Mouse (Mus musculus): ENCODE results near the gene Plscr3. TPM values are rescaled to one million over a fixed set of nuclear protein-coding genes. Genes with fewer than 3 reads are reported as not detected.

The Plscr3 gene
- total and polyA plus RNA-seq, 3 experiments = 9.3 to 54.2 (median 26.2) TPM

- no peaks in the 10 kb centered on the region for H3K9me3 ChIP-seq (replicated peaks)
- peak; percentile 56; the same call in 1 of the 2 replicates for ATAC-seq (ENCODE audit: extremely low read depth, insufficient number of reproducible peaks, low FRiP score, poor library complexity, severe bottlenecking)
- no peaks in the 10 kb centered on the region for H3K27me3 ChIP-seq (ENCODE audit: insufficient read depth, low read length)
- H3K36me3 ChIP-seq (replicated peaks) = peaks cover 41% of the 10 kb centered on the region
- no peak for TF ChIP-seq POLR2AphosphoS5 (IDR thresholded peaks at IDR 0.05; ENCODE audit: insufficient replicate concordance, low read depth, low read length)
- TF ChIP-seq GATA2 (IDR thresholded peaks at IDR 0.05; ENCODE audit: borderline replicate concordance, low read depth, low read length) = no peak
- TF ChIP-seq GATA1 (IDR thresholded peaks at IDR 0.05; ENCODE audit: borderline replicate concordance, low read length) = no peak
- TF ChIP-seq CTCF (IDR thresholded peaks at IDR 0.05; ENCODE audit: low read depth, low read length) = no peak
- TF ChIP-seq TAL1 (conservative IDR thresholded peaks at IDR 0.05; ENCODE audit: low read depth, low read length) = no peak
- peak; percentile 92 for DNase-seq (ENCODE audit: low spot score)
- H3K4me1 ChIP-seq (ENCODE audit: insufficient read depth, low read depth, low read length) = peaks cover 60% of the 10 kb centered on the region
- H3K4me3 ChIP-seq (ENCODE audit: low read depth, low read length) = peak overlapping the region; percentile 97
Measured at GRCm38 (mm10) chr11:69901406-69901846, 55.2 kb downstream of the Plscr3 start.

Other genes starting within 250 kb of the Plscr3 start
Only the 20 nearest of the 43 such genes appear.
- 192 and 251 TPM in 2 replicates for gene Polr2a, start 87.7 kb upstream of the Plscr3 start, total RNA-seq (2014; fragmentation: Nextera tagmentation)
- 21.3 and 26.2 TPM in 2 replicates for gene Polr2a, start 87.7 kb upstream of the Plscr3 start, total RNA-seq (2017)
- 116 and 119 TPM in 2 replicates for gene Polr2a, start 87.7 kb upstream of the Plscr3 start, polyA plus RNA-seq (2012)
- gene Slc35g3, start 84.4 kb upstream of the Plscr3 start, total RNA-seq (2014; fragmentation: Nextera tagmentation) = 1.1 TPM in 1 of 2 replicates, not detected in the other
- 0.27 TPM in 1 of 2 replicates, not detected in the other for gene Slc35g3, start 84.4 kb upstream of the Plscr3 start, total RNA-seq (2017)
- gene Slc35g3, start 84.4 kb upstream of the Plscr3 start, polyA plus RNA-seq (2012) = 0.18 TPM in 2 replicates
- gene Zbtb4, start 80.5 kb upstream of the Plscr3 start, total RNA-seq (2014; fragmentation: Nextera tagmentation) = 18.4 and 19.0 TPM in 2 replicates
- gene Zbtb4, start 80.5 kb upstream of the Plscr3 start, total RNA-seq (2017) = 5.6 and 8.6 TPM in 2 replicates
- gene Zbtb4, start 80.5 kb upstream of the Plscr3 start, polyA plus RNA-seq (2012) = 13.0 and 13.4 TPM in 2 replicates
- 2.3 and 2.8 TPM in 2 replicates for gene Chrnb1, start 50.4 kb upstream of the Plscr3 start, total RNA-seq (2014; fragmentation: Nextera tagmentation)
- 1.1 and 1.2 TPM in 2 replicates for gene Chrnb1, start 50.4 kb upstream of the Plscr3 start, total RNA-seq (2017)
- gene Chrnb1, start 50.4 kb upstream of the Plscr3 start, polyA plus RNA-seq (2012) = 0.39 and 0.50 TPM in 2 replicates
- gene Fgf11, start 44.5 kb upstream of the Plscr3 start, total RNA-seq (2014; fragmentation: Nextera tagmentation) = 24.9 and 28.9 TPM in 2 replicates
- 3.6 and 4.2 TPM in 2 replicates for gene Fgf11, start 44.5 kb upstream of the Plscr3 start, total RNA-seq (2017)
- 7.7 and 8.6 TPM in 2 replicates for gene Fgf11, start 44.5 kb upstream of the Plscr3 start, polyA plus RNA-seq (2012)
- gene Tmem102, start 40.8 kb upstream of the Plscr3 start, total RNA-seq (2014; fragmentation: Nextera tagmentation) = not detected in 2 replicates
- gene Tmem102, start 40.8 kb upstream of the Plscr3 start, total RNA-seq (2017) = not detected in 2 replicates
- not detected in 2 replicates for gene Tmem102, start 40.8 kb upstream of the Plscr3 start, polyA plus RNA-seq (2012)
- not detected in 2 replicates for gene Gm39566, start 31.1 kb upstream of the Plscr3 start, total RNA-seq (2014; fragmentation: Nextera tagmentation)
- 0.05 and 0.06 TPM in 2 replicates for gene Gm39566, start 31.1 kb upstream of the Plscr3 start, total RNA-seq (2017)
- gene Gm39566, start 31.1 kb upstream of the Plscr3 start, polyA plus RNA-seq (2012) = not detected in 2 replicates
- gene Spem2, start 27.9 kb upstream of the Plscr3 start, total RNA-seq (2014; fragmentation: Nextera tagmentation) = not detected in 2 replicates
- gene Spem2, start 27.9 kb upstream of the Plscr3 start, total RNA-seq (2017) = not detected in 2 replicates
- gene Spem2, start 27.9 kb upstream of the Plscr3 start, polyA plus RNA-seq (2012) = not detected in 2 replicates
- gene Spem1, start 24.2 kb upstream of the Plscr3 start, total RNA-seq (2014; fragmentation: Nextera tagmentation) = not detected in 2 replicates
- 0.11 TPM in 1 of 2 replicates, not detected in the other for gene Spem1, start 24.2 kb upstream of the Plscr3 start, total RNA-seq (2017)
- gene Spem1, start 24.2 kb upstream of the Plscr3 start, polyA plus RNA-seq (2012) = not detected in 2 replicates
- gene Nlgn2, start 8.6 kb upstream of the Plscr3 start, total RNA-seq (2014; fragmentation: Nextera tagmentation) = 3.0 and 6.8 TPM in 2 replicates
- 0.93 and 1.5 TPM in 2 replicates for gene Nlgn2, start 8.6 kb upstream of the Plscr3 start, total RNA-seq (2017)
- 3.1 and 3.5 TPM in 2 replicates for gene Nlgn2, start 8.6 kb upstream of the Plscr3 start, polyA plus RNA-seq (2012)
- gene Tmem256, start 7.9 kb upstream of the Plscr3 start, total RNA-seq (2014; fragmentation: Nextera tagmentation) = 116 and 202 TPM in 2 replicates
- 409 and 434 TPM in 2 replicates for gene Tmem256, start 7.9 kb upstream of the Plscr3 start, total RNA-seq (2017)
- gene Tmem256, start 7.9 kb upstream of the Plscr3 start, polyA plus RNA-seq (2012) = 513 and 777 TPM in 2 replicates
- 4.3 and 9.0 TPM in 2 replicates for gene Tnk1, start 12.4 kb downstream of the Plscr3 start, total RNA-seq (2014; fragmentation: Nextera tagmentation)
- 0.82 and 1.5 TPM in 2 replicates for gene Tnk1, start 12.4 kb downstream of the Plscr3 start, total RNA-seq (2017)
- gene Tnk1, start 12.4 kb downstream of the Plscr3 start, polyA plus RNA-seq (2012) = 0.47 and 0.95 TPM in 2 replicates
- not detected in 2 replicates for gene Tmem95, start 31.6 kb downstream of the Plscr3 start, total RNA-seq (2014; fragmentation: Nextera tagmentation)
- gene Tmem95, start 31.6 kb downstream of the Plscr3 start, total RNA-seq (2017) = not detected in 2 replicates
- gene Tmem95, start 31.6 kb downstream of the Plscr3 start, polyA plus RNA-seq (2012) = not detected in 2 replicates
- gene Kctd11, start 35.0 kb downstream of the Plscr3 start, total RNA-seq (2014; fragmentation: Nextera tagmentation) = 0.90 TPM in 1 of 2 replicates, not detected in the other
- gene Kctd11, start 35.0 kb downstream of the Plscr3 start, total RNA-seq (2017) = 0.52 and 0.55 TPM in 2 replicates
- 0.34 and 0.39 TPM in 2 replicates for gene Kctd11, start 35.0 kb downstream of the Plscr3 start, polyA plus RNA-seq (2012)
- gene Acap1, start 49.2 kb downstream of the Plscr3 start, total RNA-seq (2014; fragmentation: Nextera tagmentation) = 94.6 and 98.7 TPM in 2 replicates
- gene Acap1, start 49.2 kb downstream of the Plscr3 start, total RNA-seq (2017) = 103 and 118 TPM in 2 replicates
- 184 and 216 TPM in 2 replicates for gene Acap1, start 49.2 kb downstream of the Plscr3 start, polyA plus RNA-seq (2012)
- gene 2810408A11Rik, start 54.6 kb downstream of the Plscr3 start, total RNA-seq (2014; fragmentation: Nextera tagmentation) = 6.6 and 7.2 TPM in 2 replicates
- 1.7 and 4.4 TPM in 2 replicates for gene 2810408A11Rik, start 54.6 kb downstream of the Plscr3 start, total RNA-seq (2017)
- 0.62 and 1.2 TPM in 2 replicates for gene 2810408A11Rik, start 54.6 kb downstream of the Plscr3 start, polyA plus RNA-seq (2012)
- 25.7 and 39.6 TPM in 2 replicates for gene Neurl4, start 54.7 kb downstream of the Plscr3 start, total RNA-seq (2014; fragmentation: Nextera tagmentation)
- gene Neurl4, start 54.7 kb downstream of the Plscr3 start, total RNA-seq (2017) = 27.2 and 30.2 TPM in 2 replicates
- 87.0 and 110 TPM in 2 replicates for gene Neurl4, start 54.7 kb downstream of the Plscr3 start, polyA plus RNA-seq (2012)
- gene Gps2, start 67.5 kb downstream of the Plscr3 start, total RNA-seq (2014; fragmentation: Nextera tagmentation) = 305 and 344 TPM in 2 replicates
- 44.9 and 45.8 TPM in 2 replicates for gene Gps2, start 67.5 kb downstream of the Plscr3 start, total RNA-seq (2017)
- gene Gps2, start 67.5 kb downstream of the Plscr3 start, polyA plus RNA-seq (2012) = 203 and 216 TPM in 2 replicates
- 1,285 and 1,536 TPM in 2 replicates for gene Eif5a, start 75.6 kb downstream of the Plscr3 start, total RNA-seq (2014; fragmentation: Nextera tagmentation)
- 763 and 764 TPM in 2 replicates for gene Eif5a, start 75.6 kb downstream of the Plscr3 start, total RNA-seq (2017)
- 2,879 and 2,909 TPM in 2 replicates for gene Eif5a, start 75.6 kb downstream of the Plscr3 start, polyA plus RNA-seq (2012)
- gene Ybx2, start 89.4 kb downstream of the Plscr3 start, total RNA-seq (2014; fragmentation: Nextera tagmentation) = 1.4 and 1.6 TPM in 2 replicates
- 0.23 TPM in 1 of 2 replicates, not detected in the other for gene Ybx2, start 89.4 kb downstream of the Plscr3 start, total RNA-seq (2017)
- gene Ybx2, start 89.4 kb downstream of the Plscr3 start, polyA plus RNA-seq (2012) = 0.04 TPM in 1 of 2 replicates, not detected in the other